Mouse (Mus musculus) heart, postnatal 14 days (tissue): Measurements from ENCODE around the gene Olfr1494. TPM values are rescaled to one million over a fixed set of nuclear protein-coding genes. Genes with fewer than 3 reads are reported as not detected.

Source experiments
- DNase-seq, 2 experiments: peaks; one replicate each; pipeline ENCODE4 v3.0.0; 2021 to 2022
- intact Hi-C: fragments of 180-260 bp; cut with DNase I; formaldehyde crosslinking; loops from one replicate; pipeline ENCODE4 v1.15.1; 2025
- long read RNA-seq, 2 experiments: library from polyadenylated mRNA; stranded (forward); transcript quantifications; one replicate each; pipeline ENCODE4 v2.0.0; 2021
- total RNA-seq, 2 experiments: library from RNA; stranded (reverse); gene quantifications; 2 replicates each; pipeline ENCODE4 v1.2.3; 2021

Gene Olfr1494
- total RNA-seq = not detected
- long read RNA-seq, experiment 1 = 0 reads
- long read RNA-seq, experiment 2 = 0 reads

DNA sequence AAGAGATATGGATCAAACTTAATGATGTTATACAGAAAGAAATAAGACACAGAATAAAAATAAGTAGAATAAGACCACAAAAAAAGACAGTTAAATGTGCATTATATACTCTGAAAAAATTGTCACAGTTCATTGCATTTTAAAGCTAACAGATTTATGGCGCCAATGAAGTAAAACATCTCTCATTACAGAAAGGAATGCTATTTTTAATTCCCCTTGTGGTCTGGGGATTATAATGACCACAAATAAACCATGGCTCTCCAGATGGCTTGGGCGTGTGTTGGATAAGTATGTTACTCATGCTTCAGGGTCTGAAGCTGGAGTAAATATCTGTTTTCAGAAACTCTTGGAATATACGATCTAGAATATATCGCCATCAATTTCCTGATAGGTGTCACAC, at the start of gene Olfr1494:
TSS of gene Olfr1494 (plus strand) at position 301 of the 400 bp plus-strand sequence.
- DNase-seq = no peak
- intact Hi-C loops = no loop called here

DNA sequence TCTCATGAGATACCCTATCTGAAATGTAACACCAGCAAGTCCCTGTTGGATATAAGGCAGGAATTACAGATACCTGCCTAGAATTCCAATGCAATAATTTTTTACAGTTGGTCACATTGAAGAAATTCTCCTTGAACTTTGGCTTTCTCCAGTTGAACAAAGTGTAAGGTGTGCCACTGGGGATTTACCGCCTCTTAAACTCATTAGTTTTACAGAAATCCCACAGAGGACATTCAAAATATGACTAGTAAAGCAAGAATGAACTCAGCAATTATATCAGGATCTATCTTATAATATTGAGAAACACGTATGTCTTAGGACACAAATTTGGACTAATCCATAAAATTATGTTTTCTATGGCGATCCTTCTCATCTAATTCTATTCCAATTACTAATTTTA, 42.6 kb upstream of the Olfr1494 start, which contains the start of gene Olfr1491:
TSS of gene Olfr1491 (plus strand) at position 301 of the 400 bp plus-strand sequence.
- intact Hi-C loops = no loop called here
- no peak for DNase-seq

DNA sequence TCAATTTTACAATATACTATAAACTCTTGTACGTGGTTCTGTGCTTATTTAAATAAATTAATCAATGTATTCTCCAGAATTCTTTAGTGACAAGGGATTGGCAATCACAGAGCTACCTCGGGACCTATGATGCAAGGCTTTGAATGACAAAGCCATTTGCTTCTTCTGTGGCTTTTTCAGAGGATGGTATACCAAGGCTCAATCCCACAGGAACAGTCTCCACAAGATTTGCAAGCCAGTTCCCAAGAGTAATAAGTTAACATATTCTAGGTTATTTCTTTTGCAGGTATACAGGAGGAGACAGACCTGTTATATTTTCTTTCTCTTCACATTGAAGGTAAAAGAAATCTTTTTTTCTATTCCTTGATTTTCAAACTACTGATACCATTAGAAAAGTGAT, 16.6 kb upstream of the Olfr1494 start, which contains the start of gene Olfr1493-ps1:
TSS of gene Olfr1493-ps1 (plus strand) at position 301 of the 400 bp plus-strand sequence.
- no peak for DNase-seq
- intact Hi-C loops = no loop called here

DNA sequence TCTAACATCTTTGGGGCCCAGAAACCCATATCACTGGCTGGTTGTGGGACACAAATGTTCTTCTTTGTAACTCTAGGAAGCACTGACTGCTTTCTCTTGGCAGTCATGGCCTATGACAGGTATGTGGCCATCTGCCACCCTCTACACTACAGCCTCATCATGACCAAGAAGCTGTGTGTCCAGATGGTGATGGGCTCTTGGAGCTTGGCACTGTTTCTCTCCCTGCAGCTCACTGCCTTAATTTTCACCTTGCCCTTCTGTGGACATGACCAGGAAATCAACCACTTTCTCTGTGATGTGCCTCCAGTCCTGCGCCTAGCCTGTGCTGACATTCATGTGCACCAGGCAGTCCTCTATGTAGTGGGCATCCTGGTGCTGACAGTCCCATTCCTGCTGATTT, 9.8 kb downstream of the Olfr1494 start:
- DNase-seq = no peak
- intact Hi-C loops = no loop called here

DNA sequence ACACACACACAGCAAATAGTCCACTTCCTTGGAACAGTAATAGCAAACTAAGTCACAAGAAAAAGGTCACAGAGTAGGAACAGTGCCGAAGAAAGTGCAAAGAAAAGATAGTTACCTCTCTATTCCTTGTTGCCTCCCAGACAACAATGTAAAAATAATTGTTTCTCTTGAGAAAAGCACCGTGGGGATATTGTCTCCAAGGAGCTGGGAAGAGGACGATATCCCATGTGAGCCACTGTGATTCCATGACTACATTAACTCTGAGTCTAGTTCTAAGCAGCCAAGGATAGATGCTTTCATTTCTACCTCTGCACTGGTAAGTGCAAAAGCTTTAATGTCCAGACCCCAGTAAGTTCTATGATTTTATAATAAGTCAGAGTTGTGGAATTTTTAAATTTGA, 24.8 kb downstream of the Olfr1494 start, which contains the start of gene Olfr1495:
TSS of gene Olfr1495 (plus strand) at position 301 of the 400 bp plus-strand sequence.
- DNase-seq = no peak
- intact Hi-C loops = no loop called here

DNA sequence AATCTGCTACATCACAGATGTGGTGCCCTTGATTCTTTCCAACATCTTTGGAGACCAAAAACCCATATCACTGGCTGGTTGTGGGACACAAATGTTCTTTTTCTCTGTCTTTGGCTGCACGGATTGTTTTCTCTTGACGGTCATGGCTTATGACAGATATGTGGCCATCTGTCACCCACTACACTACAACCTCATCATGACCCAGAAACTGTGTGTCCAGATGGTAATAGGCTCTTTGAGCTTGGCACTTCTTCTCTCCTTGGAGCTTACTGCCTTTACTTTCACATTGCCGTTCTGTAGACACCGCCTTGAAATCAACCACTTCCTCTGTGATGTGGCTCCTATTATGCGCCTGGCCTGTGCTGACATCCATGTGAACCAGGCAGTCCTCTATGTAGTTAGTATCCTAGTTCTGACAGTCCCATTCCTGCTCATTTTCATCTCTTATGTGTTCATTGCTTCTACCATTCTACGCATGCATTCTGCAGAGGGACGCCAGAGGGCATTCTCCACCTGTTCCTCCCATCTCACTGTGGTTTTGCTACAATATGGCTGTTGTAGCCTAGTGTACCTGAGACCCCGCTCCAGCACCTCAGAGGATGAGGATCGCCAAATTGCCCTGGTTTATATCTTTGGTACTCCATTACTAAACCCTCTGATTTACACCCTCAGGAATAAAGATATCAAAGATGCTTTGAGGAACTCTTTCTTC, 29.2 kb downstream of the Olfr1494 start:
- intact Hi-C loops = no loop called here
- DNase-seq = no peak

DNA sequence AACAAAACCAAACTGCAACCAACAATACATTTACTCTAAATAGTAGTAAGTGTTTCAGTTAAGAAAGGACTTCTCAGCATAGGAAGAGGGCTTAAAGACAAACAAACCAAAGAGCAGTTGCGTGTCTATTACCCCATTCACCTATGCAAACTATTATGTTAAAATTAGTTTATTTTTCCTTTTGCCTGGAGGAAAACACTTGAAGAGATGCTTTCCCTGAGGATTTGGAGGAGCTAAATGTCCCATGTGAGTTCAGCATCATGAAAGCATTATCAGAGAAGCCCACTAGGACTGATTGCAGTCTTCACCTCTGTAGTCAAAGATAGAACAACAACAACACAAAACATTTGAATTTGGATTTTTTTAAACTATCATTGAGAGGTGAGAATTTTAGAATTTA, 38.0 kb downstream of the Olfr1494 start, which contains the start of gene Olfr1496:
TSS of gene Olfr1496 (plus strand) at position 301 of the 400 bp plus-strand sequence.
- intact Hi-C loops = no loop called here

DNA sequence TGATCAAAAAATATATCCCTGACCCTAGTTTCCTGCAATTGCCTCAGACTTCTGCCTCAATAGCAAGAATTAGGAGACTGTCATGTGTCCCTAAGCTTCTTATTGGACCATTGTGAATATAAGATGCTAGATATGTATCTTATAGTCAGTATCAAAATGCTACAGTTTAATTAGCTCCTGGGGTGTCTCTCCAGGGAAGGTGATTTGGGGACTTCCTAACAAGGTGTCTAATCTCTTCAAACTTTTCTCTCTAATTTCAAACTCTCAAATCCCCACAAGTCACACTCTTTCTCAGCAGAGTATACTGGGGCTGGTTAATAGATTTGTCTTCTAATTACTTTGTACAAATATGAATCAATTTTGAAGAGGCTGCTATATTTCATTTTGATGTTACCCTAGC, 58.6 kb downstream of the Olfr1494 start, which contains the start of gene Olfr1497:
TSS of gene Olfr1497 (minus strand) at position 101 of the 400 bp plus-strand sequence.
- intact Hi-C loops = no loop called here
- no peak for DNase-seq

More for the DNA sequence above, 38.0 kb downstream of the Olfr1494 start, which contains the start of gene Olfr1496:
- DNase-seq = no peak

Other genes starting within 250 kb of the Olfr1494 start
- gene Olfr1477, start 239.2 kb upstream of the Olfr1494 start, total RNA-seq = not detected
- gene Olfr1480, start 211.8 kb upstream of the Olfr1494 start, total RNA-seq = not detected
- not detected for gene Olfr1484, start 156.2 kb upstream of the Olfr1494 start, total RNA-seq
- not detected for gene Olfr1487, start 122.4 kb upstream of the Olfr1494 start, total RNA-seq
- gene Olfr1489, start 108.1 kb upstream of the Olfr1494 start, total RNA-seq = not detected
- gene Olfr1490, start 88.6 kb upstream of the Olfr1494 start, total RNA-seq = not detected
- gene Olfr1491, start 42.5 kb upstream of the Olfr1494 start, total RNA-seq = not detected
- not detected for gene Olfr1493-ps1, start 16.4 kb upstream of the Olfr1494 start, total RNA-seq
- gene Olfr1495, start 24.9 kb downstream of the Olfr1494 start, total RNA-seq = not detected
- gene Olfr1496, start 38.1 kb downstream of the Olfr1494 start, total RNA-seq = not detected
- not detected for gene Olfr1497, start 58.5 kb downstream of the Olfr1494 start, total RNA-seq
- not detected for gene Olfr1499, start 79.7 kb downstream of the Olfr1494 start, total RNA-seq
- not detected for gene Olfr1500, start 90.8 kb downstream of the Olfr1494 start, total RNA-seq
- not detected for gene Olfr1501, start 111.0 kb downstream of the Olfr1494 start, total RNA-seq
- gene Olfr1502, start 122.1 kb downstream of the Olfr1494 start, total RNA-seq = not detected
- not detected for gene Olfr1504, start 158.2 kb downstream of the Olfr1494 start, total RNA-seq
- not detected for gene Olfr1505, start 173.8 kb downstream of the Olfr1494 start, total RNA-seq